Mouse (Mus musculus) small intestine, adult 2 months (tissue): ENCODE results near the gene 4931428L18Rik.

ENCODE experiments used
- CTCF ChIP-seq: fragments of 200-500 bp; IDR thresholded peaks from 2 replicates; pipeline ENCODE4 v1.5.1; 2012; ENCODE audit warnings: low read depth, mild to moderate bottlenecking, control low read depth, inconsistent platforms, low read length, moderate library complexity, mixed read lengths; ENCODE audit not compliant: insufficient replicate concordance, insufficient read length; ENCODE audit errors: extremely low read depth
- POLR2A ChIP-seq: fragments of 200-500 bp; IDR thresholded peaks from 2 replicates; pipeline ENCODE4 v1.6.1; 2012; ENCODE audit warnings: low read depth, mild to moderate bottlenecking, control low read depth, inconsistent platforms, low read length, moderate library complexity

- no peak for TF ChIP-seq POLR2A
- TF ChIP-seq CTCF, result no peak
These were observed 120.2 kb downstream of the 4931428L18Rik start for GRCm38 (mm10) chr1:31102280-31102679.
